Mouse (Mus musculus): Measurements from ENCODE around the gene Rnf6. TPM values are rescaled to one million over a fixed set of nuclear protein-coding genes. Genes with fewer than 3 reads are reported as not detected.
"Not testable (repeated sequence)": the region's sequence is repeated elsewhere in the genome, so short reads cannot be mapped to it uniquely, and the experiment has no call there.

The Rnf6 gene
- total RNA-seq, 4 experiments from 2014 or later: 40.3 to 46.6 (median 42.4) TPM

DNA sequence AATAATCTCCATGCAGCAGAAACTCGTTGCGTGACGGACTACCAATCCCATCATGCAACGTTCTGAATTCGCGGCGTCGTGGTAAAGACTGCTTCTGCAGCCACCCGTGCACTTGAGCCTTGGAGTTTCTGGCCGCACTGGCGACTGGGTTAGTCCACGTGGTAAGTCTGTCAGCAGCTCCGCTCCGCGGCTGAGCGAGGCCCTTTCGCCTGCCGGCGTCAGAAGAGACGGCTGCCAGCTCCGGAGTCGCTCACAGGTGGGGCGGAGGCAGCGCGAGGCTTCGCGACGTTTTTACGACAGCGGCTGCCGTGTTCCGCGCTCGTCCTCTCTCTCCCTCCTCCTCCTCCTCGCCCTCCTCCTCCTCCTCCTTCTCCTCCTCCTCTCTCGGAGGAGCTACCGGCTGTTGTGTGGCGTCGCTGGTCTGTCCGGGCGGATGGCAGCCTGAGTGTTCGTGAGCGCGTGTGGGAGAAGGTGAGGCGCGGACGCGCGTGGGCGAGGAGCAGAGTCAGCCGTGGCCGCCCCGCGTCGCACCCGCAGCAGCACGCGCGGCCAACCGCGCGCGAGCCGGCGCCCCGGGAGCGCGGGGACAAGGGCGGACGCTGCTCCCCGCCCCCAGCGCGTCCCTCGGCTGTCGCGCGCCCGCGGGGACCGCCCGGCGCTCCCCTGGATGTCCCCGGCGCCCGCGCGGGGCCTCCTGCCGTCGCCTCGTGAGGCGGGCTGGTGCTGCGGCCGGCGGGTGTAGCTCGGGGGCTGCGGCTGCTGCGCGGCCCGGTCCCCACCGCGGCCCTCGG lies 9.7 kb upstream of the Rnf6 start, which contains the start of gene Cdk8:
TSS of gene Cdk8 (plus strand) at position 367 of the 791 bp plus-strand sequence.
- DNase-seq (ENCODE audit: low spot score in 2 of 2): peak; percentile 80 to 91

DNA sequence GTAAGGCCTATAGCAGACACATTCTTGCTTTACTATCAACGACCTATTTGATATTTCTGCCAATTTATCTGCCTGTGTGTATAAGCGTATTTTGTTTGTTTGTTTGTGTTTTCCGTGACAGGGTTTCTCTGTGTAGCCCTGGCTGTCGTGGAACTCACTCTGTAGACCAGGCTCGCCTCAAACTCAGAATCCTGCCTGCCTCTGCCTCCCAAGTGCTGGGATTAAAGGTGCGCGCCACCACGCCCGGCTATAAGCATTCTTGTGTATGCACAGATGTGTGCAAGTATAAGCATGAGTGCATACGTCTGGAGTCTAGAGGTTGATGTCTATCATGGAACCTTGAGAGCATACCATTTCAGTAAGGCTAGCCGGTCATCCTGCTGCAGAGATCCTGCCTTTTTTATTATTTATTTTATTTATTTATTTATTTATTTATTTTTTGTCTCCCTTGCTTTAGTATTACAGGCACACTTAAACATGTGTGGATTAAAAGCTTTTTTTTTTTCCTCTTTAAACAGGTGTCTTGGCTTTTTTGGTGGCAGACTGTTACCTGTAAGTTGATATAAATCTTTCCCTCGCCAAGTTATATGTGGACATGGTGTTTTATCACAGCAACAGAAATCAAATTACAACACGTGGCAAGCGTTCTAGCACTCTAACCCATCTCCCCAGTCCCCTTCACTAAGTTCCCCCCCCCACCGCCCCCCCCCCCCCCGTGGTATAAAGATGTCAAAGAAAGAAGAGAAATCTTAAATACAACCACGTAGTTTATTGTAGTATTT lies 8.7 kb upstream of the Rnf6 start:
- DNase-seq (ENCODE audit: low spot score in 2 of 2): no peak

DNA sequence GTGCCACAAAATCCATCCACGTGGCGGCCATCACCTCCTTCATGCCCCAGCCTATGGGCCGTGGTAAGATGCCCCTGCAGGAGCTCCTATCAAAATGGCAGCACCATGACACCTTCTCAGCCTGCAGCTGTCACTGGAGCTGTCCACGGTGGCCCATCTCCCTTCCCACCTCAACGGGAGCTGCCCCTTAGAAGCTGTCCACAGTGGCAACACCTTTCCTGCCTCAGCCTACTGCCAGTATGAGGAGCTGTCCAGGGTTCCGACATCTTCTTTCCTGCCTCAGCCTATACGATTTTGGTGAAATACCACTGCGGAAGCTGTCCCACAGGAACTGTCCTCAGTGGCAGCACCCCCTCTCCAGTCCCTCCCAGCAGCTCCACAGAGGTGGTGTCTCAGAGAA lies 6.1 kb upstream of the Rnf6 start:
- DNase-seq (ENCODE audit: low spot score in 2 of 2): no peak

DNA sequence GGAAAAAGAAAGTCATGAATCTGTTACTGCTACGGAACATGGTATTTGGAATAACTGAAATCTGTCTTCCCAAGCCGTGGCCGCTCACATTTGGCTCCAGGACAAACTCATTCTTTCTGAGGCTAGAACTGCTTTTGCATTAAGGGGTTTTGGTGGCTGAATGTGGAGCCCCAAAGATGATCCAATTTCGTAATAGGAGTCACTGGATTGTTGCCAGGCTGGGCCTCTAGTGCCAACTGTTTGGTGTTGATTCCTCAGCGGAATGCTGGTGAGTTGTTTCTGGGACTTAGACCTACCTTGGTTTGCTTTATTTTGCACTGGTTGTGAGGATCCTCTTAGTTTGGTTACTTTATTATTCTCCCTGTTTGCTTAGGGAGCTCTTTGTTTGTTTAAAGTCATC lies 2.4 kb upstream of the Rnf6 start:
- no peak for DNase-seq (ENCODE audit: low spot score in 2 of 2)

DNA sequence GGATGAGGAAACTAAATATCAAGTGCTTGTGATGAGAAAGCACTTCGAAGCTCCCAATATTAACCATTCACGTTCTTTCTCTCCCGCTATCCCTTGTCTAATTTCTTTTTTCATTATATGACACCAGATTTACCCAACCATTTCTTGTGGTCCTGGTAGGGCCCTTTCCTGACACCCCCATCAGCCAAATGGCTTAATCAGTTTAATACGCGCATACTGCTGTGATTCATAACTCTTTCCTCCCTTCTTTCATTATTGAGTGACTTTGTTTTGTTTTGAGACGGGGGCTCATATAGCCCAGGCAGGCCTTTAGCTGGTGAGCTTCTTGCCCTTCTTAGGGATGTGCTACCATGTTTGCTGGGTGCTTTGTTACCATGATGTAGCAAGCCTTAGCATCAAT lies 367 bp upstream of the Rnf6 start:
- DNase-seq (ENCODE audit: low spot score in 2 of 2): no peak

DNA sequence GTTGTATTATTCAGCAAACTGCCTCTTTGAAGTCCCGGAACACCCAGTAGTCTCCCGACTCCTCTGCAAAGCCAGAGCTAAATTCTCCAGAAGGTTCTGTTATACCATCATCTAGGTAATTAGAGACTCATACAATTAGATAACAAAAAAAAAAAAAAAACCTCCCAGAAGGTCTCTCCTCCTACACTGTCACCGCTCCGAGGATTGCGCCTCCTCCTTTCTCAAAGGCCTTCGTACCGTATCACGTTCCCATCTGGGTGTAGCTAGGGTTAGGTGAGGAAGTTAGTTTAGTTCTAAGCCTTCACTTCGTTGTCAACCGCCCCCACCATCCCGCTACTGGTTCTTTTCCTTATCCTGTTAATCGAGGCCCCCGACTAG lies 865 bp downstream of the Rnf6 start:
- no peak for DNase-seq (ENCODE audit: low spot score in 2 of 2)

DNA sequence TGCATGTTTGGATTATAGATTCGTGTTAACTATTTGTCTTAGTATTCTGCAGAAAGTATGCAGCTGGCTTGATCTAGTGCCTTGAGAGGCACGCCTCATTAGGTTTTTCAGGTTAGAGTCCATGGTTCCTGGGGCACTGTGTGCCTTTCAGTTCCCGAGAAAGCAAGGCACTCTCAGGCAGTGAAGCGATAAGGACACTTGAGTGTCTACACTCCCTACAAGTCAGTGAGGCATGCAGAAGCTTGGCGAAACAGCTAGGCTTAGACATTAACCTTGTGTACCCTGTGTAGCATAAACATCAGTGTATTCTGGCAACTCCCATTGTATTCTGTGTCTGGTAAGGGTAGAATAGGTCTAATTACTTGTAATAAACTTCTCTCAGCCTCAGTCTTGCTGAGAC lies 15.8 kb downstream of the Rnf6 start:
- DNase-seq (ENCODE audit: low spot score in 2 of 2): no peak

DNA sequence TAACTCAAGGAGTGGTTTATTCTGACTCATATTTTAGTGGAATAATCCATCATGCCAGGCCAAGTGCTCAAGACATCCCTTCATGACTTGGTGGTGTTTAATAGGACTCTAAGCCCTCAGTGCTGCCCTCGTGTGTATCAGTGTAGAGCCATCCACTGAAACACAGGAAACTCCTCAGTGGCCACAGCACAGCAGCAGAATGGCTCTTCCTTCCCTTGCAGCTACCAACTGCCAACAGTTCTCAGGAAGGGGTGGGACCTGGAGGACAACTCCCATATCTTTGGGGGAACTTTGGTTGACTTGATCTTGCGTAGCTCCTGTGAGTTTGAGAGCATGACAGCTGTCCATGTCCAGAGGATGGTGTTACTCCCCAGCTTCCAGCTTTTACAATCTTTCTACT lies 17.4 kb downstream of the Rnf6 start:
- DNase-seq (ENCODE audit: low spot score in 2 of 2): no peak

DNA sequence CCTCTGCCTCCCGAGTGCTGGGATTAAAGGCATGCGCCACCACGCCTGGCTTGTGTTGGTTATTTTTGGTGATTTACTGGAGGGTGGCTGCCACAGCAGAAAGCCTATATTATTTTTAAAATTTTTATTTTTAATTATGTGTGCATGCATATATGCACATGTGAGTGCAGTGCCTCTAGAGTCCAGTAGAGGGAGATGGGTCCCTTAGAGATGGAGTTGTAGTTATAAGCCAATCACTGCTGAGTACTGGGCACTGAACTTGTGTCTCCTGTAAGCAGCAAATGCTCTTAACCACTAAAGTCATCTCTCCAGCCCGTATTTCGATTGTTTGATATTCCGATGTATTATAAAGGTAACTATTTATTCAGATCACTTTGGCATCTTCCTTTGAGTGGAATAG lies 20.8 kb downstream of the Rnf6 start:
- no peak for DNase-seq (ENCODE audit: low spot score in 2 of 2)

DNA sequence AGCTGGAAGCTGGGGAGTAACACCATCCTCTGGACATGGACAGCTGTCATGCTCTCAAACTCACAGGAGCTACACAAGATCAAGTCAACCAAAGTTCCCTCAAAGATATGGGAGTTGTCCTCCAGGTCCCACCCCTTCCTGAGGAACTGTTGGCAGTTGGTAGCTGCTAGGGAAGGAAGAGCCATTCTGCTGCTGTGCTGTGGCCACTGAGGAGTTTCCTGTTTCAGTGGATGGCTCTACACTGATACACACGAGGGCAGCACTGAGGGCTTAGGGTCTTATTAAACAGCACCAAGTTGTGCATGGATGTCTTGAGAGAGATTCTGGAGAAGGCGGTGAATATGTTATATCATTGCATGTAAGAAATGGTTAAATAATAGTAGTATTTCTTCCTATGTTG lies 21.8 kb downstream of the Rnf6 start:
- no peak for DNase-seq (ENCODE audit: low spot score in 2 of 2)

DNA sequence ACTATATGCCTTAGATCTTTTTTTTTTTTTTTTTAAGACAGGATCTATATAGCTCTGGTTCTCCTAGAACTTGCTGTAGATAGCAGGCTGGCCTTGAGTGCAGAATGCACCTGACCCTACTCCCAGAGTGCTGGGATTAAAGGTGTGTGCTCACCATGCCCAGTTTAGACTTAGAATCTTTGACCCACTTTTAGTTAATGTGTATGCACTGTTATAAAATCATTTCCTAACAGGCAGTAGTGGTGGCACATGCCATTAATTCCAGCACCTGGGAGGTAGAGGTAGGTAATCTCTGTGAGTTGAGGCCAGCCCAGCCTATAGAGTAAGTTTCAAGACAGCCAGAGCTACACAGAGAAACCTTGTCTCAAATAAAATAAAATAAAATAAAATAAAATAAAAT lies 22.3 kb downstream of the Rnf6 start:
- DNase-seq (ENCODE audit: low spot score in 2 of 2): no peak

DNA sequence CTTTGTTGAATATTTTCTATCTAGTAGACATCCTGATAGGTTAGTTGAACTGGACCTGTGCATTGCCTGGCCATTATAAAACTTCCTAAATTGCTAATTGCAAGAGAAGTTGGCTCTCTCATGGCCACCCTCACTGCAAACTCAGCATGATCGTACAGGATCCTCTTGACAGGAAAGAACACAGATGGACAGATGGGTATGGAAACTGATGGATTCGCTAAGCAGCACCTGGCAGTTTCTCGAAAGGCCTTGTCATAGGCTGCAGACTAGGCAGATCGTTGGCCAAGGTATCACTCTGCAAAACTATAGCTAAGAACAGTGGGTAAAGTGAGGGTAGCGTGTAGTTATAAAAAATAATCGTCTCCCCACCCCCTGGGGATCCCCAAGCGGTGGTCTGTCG lies 28.0 kb downstream of the Rnf6 start:
- no peak for DNase-seq (ENCODE audit: low spot score in 2 of 2)

DNA sequence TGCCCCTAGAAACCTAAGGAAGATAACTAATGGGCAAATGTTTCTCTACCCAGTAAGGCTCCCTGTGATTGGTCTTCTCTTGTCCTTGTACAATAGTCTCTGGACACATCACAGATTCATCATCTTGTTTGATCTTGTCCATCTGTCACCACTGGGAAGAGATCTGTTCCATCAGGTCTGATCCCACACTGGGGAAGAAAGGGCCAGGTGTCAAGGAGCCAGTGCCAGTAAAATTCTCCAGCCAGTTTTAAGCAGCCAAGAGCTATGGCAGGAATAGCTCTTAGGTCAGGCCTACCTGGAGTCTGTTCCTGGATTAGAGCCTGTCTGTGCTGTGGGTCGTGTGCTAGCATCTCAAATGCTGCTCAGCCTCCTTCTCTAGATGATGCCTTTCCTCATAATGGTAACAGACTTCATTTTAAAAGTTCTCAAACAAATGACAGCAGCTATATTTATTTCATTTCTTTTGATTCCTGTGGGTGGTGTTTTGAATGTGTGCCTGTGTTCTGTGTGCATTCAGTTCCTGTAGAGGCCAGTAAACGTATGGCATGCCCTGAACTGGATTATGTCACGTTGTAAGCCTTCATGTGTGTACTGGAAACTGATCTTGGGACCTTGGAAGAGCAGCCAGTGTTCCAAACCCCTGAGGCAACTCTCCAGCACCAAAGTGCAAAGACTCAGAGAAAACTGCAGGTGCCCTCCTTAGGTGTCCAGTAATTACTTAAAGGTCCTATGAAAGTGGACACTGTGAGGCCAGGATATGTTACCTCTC lies 30.7 kb downstream of the Rnf6 start:
- no peak for DNase-seq (ENCODE audit: low spot score in 2 of 2)

DNA sequence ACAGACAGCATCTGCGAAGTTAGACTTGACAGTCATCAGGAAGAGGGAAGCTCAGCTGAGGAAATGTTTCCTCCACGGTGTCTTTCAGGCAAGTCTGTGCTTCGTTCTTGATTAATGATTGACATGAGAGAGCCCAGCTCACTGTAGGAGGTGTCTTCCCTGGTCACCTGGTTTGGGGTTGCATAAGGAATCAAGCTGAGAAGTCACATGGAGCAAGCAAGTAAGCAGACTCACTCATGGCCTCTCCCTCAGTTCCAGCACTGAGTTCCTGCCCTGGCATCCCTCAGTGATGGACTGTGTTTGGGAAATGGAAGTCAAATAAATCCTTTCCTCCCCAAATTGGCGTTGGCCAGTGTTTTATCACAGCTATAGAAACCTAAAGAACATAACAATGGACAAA lies 31.3 kb downstream of the Rnf6 start:
- no peak for DNase-seq (ENCODE audit: low spot score in 2 of 2)

DNA sequence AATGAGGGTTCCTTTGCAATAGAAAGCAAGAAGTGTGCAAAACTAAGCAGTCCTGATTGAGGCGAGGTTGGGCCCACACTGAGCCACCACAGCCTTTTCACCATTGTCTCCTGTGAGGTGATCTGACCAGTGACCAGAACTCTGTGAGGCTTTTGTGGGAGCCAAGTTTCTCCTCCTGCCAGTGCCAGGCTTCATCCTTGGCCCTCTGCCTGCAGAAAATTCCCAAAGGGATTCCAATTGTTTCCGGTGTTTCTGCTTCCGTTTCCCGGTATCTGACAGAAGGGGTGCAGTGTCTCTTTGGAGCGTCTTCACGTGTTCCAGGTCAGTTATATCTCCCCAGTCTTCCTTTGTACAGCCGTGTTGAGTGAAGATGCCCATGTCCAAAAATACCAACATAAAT lies 32.6 kb downstream of the Rnf6 start:
- no peak for DNase-seq (ENCODE audit: low spot score in 2 of 2)

DNA sequence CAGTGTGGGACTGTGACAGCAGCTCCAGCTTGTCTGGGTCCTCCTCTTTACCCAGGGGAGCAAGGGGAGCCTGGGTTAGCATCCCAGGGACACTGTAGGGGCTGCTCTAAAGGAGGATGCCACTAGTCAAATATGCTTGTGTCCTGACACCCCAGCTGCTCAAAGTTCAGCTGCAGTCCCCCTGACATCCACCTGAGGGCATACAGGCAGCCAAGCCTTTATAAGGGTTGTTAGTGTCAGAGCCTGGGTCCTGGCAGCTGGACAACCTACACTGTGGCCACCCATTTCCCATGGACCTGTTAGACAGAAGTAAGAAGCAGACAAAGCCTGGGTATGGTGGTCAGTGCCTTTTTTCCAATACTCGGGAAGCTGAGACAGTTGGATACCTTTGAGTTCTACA lies 33.2 kb downstream of the Rnf6 start:
- no peak for DNase-seq (ENCODE audit: low spot score in 2 of 2)

DNA sequence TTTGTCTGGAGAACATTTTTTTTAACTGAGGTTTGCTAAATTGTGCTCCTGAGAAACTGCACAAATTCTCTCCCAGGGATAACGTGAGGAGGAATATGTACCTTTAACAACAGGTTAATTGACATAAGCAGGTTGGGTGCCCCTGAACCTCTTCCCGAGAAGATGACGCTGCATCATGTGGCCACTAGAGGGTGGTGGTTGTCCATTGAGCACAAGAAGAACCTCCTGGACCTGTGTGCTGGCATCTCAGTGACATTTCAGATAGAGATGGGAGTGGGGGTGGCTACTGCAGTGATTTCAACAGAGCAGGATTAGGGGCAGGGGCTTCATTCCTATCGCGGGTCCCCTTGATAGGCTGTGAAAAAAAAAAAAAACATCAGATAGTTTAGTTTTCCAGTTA lies 33.9 kb downstream of the Rnf6 start:
- DNase-seq (ENCODE audit: low spot score in 2 of 2): peak; percentile 15 to 24

DNA sequence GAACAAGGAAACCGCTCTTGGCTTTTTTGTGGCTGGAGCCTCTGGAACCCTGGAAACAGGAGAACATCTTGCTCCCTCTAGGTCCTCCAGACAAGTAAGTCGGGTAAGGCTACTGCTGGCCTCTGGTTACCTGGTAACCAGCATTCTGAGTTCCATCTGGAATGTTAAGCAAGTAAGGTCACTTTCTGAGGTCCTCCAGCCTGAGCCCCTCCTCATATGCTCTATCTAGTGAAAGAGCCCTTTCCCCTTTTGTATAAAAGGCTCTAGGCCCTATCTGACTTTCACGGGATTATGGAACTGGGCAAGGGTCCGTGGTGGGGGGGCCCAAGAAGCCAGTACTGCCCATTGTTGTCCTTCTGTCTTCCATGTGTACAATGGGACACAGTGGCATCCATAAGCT lies 36.2 kb downstream of the Rnf6 start, which contains the start of gene 1700001J03Rik:
TSS of gene 1700001J03Rik (minus strand) at position 101 of the 400 bp plus-strand sequence.
- DNase-seq (ENCODE audit: low spot score in 2 of 2): not testable (repeated sequence)

DNA sequence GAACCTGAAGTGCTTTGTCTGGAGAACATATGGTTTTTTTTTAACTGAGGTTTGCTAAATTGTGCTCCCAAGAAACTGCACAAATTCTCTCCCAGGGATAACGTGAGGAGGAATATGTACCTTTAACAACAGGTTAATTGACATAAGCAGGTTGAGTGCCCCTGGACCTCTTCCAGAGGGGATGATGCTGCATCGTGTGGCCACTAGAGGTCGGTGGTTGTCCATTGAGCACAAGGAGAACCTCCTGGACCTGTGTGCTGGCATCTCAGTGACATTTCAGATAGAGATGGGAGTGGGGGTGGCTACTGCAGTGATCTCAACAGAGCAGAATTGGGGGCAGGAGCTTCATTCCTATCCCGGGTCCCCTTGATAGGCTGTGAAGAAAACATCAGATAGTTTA lies 48.6 kb downstream of the Rnf6 start:
- not testable (repeated sequence) for DNase-seq (ENCODE audit: low spot score in 2 of 2)

DNA sequence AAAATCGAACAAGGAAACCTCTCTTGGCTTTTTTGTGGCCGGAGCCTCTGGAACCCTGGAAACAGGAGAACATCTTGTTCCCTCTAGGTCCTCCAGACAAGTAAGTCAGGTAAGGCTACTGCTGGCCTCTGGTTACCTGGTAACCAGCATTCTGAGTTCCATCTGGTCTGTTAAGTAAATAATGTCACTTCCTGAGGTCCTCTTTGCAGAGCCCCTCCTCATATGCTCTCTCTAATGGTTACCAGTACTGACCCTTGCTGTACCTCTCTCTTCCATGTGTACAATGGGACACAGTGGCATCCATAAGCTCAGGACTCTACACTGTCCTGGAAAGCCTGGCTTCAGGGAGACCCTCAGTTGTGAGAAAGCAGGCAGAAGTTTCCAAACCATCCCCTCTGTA lies 50.7 kb downstream of the Rnf6 start, which contains the start of gene Gm6309:
TSS of gene Gm6309 (minus strand) at position 101 of the 400 bp plus-strand sequence.
- not testable (repeated sequence) for DNase-seq (ENCODE audit: low spot score in 2 of 2)

DNA sequence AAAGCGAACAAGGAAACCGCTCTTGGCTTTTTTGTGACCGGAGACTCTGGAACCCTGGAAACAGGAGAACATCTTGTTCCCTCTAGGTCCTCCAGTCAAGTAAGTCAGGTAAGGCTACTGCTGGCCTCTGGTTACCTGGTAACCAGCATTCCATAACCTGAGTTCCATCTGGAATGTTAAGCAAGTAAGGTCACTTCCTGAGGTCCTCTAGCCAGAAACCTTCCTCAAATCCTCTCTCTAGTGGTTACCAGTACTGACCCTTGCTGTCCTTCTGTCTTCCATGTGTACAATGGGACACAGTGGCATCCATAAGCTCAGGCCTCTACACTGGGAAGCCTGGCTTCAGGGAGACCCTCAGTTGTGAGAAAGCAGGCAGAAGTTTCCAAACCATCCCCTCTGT lies 60.9 kb downstream of the Rnf6 start, which contains the start of gene Gm5565:
TSS of gene Gm5565 (minus strand) at position 101 of the 400 bp plus-strand sequence.
- not testable (repeated sequence) for DNase-seq (ENCODE audit: low spot score in 2 of 2)
